Mouse (Mus musculus) erythroblast, embryonic 14.5 days (primary cell): ENCODE results near the gene Elobl.

ENCODE experiments used
- GATA1 ChIP-seq: IDR thresholded peaks from 2 replicates; pipeline ENCODE4 v1.6.1; 2012; ENCODE audit warnings: low read length, inconsistent platforms, mixed read lengths
- TAL1 ChIP-seq: IDR thresholded peaks from 3 replicates; pipeline ENCODE4 v1.6.1; 2012; ENCODE audit warnings: low read length, inconsistent platforms, mixed read lengths

DNA sequence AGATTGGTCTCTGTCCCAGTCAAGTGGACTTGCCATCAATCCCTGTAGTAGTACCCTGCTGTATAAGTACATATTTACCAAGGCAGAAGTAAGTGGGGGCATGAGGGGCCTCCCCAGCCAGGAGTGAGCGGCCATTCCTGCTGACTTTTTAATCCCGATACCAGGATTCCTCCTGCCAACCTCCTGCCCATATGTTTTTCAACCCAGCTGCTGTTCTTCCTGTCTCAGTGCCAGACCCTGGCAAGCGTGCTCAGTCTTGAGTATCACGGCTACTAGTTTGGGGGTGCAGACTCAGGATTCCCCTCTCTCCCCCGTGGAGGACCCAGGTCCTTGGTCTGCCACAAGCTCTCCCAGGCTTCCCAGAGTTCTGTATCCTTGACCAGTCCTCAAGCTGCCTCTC lies 35.9 kb upstream of the Elobl start:
- no peak for TF ChIP-seq TAL1
- no peak for TF ChIP-seq GATA1
